Mouse (Mus musculus): Measurements from ENCODE around the gene Sec22b.

Sec22b gene

DNA sequence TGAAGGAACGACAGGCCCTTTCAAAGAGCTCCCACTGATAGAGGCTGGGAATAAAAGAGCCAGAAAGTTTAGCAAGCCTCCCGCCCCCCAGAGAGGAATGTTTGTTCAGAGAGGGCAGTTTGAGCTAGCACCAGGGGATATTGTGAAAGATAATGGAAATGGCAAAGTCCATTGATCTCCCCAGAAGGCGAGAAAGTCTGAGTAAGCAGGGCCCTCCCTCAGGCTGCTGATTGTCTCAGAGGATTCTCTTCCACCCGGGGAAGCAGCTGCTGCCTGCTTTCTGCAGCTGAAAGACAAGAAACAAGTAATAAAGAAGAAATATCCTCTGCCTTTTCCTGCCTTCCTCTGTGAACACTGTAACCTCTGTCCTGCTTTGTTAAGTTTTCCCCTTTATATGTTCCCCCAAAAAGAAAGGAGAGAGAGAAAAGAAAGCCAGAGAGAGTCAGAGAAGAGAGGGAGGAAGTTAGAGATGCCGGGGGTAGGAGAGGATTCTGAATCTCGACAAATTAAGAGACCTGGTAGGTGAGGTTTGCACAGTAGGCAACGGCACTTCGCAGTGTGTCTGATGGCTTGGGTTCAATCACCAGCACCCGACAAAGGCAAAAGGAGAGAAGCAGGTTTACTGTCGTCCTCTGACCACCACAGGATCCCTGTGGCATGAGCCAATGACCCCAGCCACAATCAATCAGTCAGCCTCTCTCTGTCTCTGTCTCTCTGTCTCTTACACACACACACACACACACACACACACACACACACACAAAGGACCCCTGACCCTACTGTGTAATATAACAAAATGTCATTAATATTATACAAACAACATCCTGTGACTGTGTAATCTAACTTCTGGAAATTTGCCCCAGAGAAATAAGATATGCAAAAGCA lies 38.9 kb downstream of the Sec22b start:
- CTCF ChIA-PET: interaction anchor here (0.7 kb wide), 1 partner anchor 72 kb away, joined by 9 read pairs; no protein-coding TSS in a partner anchor

DNA sequence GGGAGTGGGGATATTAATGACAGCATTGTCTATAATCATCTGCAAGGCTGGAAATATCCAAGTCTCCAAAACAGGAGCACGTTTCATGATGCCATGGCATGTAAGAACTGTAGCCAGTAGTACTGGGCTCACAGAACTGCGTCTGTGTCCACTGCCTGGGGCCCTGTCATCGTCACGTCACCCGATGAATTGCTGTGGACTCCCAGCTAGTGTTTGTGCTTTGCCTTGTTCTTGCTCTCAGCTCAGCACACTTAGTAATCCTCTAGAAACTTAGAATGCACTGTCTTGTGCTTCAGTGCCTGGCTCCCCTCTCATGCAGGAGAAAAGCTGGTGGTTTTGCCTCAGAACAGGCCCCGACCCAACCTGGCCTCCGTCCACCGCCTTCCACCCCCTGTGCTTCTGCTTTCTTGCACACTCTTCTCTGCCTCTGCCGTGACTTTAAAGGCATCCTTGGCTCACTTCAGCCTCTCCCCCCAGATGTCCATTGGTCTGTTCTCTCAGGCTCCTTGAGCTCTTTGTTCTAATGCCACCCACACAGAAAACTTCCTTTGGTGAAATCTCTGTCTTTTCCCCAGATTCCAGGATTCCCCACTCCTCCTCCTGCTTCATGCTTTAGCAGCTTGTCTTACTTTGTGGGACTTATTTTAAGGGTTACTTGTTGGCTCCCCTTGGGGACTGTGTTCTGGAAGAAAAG lies 39.7 kb downstream of the Sec22b start:
- CTCF ChIA-PET: interaction anchor here (0.7 kb wide), 1 partner anchor 71 kb away, joined by 9 read pairs; no protein-coding TSS in a partner anchor

DNA sequence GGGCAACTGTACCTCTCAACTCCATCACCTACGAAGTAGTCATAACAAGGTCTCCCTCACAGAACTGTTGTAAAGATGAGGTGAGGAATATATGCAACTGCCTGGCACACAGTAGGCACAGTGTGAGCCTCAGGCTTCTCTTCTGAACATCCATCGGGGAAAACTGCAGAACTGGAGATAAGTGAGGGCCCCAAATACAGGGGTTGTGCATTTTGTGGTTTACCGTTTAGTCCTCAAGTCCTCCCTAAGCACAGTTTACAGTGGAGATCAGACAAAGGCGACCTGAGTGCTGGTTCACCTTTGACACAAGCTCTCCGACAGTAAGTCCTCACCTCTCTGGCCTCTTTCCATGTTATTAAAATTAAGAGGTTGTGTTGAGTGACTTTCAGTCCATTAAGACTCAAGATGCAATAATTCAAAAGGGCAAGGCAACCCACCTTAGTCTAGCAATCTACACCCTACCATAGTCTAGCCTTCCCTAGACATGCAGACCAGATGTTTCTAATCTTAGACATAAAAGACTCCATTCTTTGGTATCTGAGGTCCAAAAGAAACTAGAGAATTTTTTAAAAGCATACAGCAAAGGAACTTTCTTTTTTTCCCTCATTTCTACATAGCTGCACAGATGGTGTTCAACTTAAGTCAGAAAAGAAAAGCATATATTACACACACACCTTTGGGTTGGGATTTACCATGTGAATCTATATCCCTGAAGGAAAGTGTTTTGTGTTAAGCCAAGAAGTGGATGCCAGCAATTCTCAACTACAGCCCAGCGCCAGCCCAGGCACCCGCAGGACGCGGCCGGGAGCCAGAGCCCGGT lies 40.7 kb downstream of the Sec22b start:
- CTCF ChIA-PET: interaction anchor here (0.6 kb wide), 2 partner anchors 38 to 49 kb away, joined by 3 to 20 read pairs; no protein-coding TSS in a partner anchor

DNA sequence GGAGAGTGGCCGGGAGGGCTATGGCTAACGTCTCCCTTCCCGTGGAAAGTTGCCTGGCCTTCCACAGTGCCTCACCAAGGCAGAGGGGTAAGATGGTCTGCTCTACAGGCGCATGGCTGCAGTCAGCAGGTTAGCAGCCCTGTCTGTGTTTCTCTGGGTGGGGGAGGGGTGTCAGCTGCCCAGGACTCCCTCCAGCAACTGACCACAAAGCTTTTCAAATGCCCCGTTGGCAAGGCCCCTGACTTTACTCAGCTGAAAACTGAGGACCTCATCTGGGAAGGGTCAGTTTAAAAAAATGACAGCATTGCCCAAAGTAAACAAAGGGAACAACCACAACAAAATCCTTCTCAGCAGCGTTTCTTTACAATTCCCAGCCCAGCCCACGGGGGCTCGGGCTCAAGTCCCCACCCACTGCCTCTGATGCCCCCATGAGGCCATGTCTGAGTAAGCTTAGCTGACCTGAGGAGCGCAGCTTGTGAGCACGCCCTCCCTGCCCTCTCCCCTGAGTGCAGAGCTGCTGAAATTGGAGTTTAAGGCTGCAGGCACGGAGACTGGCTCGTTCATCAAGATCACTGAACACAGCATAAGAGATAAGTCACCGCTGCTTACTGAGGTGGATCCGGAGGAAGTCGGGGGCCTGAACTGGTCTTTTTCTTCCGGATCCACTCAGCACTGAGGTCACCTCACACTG lies 41.4 kb downstream of the Sec22b start:
- CTCF ChIA-PET: interaction anchor here (0.6 kb wide), 1 partner anchor 50 kb away, joined by 3 read pairs; no protein-coding TSS in a partner anchor

DNA sequence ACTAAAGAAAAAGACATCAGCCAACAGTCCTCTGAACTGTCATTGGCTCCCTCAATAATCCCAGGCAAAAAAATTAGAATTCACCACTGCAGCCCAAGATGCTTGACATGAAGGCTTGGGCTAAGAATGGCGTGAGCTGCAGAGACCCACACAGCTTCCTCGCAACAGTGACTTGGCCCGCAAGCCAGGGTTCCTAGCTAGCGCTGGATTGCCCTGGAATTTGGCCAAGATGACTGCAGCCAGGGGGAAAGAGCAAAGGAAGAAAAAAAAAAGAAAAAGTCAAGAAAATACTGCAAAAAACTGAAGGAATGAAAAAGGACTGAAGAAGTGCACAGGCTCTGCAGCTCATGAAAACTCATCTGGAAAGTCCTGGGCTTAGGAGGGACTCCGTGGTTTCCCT lies 43.5 kb downstream of the Sec22b start:
- CTCF ChIA-PET: no interaction called here

DNA sequence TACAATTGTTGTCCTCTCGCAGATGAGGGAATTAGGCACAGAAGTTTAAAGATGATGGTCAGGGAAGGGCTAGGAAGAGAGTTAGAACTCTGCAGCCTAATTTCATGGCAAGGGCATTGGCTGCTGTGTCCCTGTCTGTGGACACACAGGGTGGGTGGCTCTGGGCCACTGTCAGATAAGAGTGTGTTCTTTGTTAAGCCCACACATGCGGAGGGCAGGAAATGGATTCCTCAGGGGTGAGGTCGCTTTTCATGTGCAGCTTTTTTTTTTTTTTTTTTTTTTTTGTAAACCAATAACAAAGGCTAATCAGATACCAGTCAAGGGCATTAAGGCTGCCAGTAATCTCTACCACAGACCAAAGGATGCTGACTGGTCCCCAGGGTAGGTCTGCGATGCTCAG lies 45.4 kb downstream of the Sec22b start:
- CTCF ChIA-PET: no interaction called here

DNA sequence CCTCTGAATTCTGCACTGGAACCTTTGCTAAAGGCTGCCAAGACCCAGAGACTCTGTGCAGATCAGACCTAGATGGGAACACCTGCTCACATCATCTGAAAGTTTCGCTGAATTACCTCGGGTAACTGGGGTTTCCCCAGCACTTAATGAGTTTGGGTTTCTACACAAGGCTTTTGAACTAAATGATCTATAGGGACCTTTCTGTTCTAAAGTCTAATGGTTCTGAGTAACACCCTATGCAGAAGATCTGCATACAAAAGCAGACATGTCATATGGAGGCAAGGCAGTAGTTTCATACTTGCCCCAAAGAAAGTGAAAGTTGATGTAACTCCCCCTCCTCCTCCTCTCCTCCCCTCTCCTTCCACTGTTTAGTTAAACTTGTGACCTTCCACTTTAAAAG lies 47.5 kb downstream of the Sec22b start:
- CTCF ChIA-PET: interaction anchor here (0.7 kb wide), 1 partner anchor 129 kb away, joined by 5 read pairs; no protein-coding TSS in a partner anchor

DNA sequence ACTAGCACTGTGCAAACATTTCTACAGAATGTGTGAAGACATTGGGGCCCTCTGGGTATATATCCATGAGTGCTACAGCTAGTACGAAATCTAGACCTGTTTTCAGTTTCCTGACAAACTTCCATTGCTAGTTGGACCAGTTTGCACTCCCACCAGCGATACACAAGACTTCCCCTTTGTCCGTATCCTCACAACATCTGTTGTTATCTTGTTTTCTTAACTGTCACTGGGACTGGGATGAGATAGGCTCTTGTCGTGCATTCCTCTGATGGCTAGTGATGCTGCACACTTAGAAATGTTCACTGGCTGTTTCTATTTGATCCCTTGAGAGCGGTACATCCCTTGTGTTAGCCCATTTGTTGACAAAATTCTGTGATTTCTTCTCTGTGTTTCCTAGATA lies 49.0 kb downstream of the Sec22b start:
- CTCF ChIA-PET: no interaction called here

DNA sequence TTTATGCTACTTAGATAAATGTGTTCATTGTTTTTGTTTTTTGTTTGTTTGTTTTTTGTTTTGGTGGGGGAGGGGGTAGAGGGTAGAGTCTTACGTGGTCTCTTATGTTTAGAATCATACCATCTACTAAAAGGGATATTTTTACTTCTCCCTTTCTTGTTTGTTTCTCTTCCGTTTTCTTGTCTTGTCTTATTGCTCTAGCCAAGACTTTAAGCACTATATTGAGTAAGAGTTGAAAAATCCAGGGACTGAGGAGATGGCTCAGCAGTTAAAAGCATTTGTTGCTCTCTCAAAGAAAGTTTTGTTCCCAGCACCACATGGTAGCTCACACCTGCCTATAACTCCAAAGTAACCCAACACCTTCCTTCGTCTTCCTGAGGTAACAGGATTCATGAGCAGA lies 50.1 kb downstream of the Sec22b start:
- CTCF ChIA-PET: interaction anchor here (0.7 kb wide), 1 partner anchor 93 kb away, joined by 4 read pairs; no protein-coding TSS in a partner anchor

DNA sequence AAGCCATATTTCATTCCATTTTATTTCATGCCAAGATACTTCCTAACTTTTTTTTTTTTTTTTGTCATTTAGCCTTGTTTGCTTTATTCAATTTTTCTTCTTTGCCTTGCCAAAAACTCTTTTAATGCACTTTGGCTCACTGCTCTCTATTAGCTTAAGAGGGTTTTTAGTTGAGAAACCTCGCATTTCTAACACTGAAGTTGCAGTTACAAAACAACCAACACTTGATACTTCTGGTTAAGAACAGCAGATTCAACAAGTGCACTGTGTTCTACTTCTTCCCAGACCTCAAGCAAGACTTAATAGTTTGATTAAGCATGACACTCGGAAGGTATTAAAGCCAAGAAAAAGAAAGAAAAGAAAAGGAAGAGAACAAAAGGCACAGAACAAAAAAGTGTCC lies 52.2 kb downstream of the Sec22b start:
- CTCF ChIA-PET: no interaction called here

DNA sequence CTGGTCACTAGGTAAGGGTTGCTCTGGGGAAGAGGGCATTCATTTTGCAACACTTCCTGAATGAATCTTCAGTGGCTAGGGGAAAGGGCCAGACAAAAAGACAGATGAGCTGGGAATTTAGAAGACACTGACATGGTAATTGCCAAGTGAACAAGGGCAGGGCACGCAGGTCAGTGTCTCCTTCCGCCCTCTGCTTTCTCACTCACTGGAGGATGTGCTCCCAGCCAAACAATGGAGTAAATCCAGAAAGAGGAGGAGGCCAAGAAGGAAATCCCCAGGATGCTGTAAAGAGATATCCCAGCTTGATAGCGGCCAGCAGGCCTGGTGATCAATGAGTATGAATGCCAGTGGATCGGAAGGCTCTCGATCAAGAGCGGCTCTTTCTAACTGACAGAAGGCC lies 55.3 kb downstream of the Sec22b start:
- CTCF ChIA-PET: interaction anchor here (0.6 to 0.7 kb wide), 2 partner anchors 46 to 83 kb away, joined by 3 to 6 read pairs; no protein-coding TSS in a partner anchor

DNA sequence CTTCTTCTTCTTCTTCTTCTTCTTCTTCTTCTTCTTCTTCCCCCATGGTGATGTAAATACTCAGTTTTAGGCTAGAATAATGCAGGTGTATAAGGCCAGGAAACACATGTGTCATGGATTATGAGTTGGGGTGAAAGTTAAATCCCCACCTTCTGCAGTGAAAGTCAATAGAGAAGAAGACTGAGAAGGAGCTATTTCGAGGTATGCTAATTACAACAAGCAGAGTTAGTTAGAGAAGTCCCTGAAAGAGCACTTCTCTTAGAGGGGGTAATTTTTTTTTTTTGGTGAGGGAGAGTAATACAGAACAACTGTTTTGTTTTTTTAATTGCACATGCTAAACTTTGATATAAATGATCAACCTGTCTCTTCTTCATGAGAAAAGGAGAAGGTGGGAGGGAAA lies 55.9 kb downstream of the Sec22b start:
- CTCF ChIA-PET: interaction anchor here (0.6 to 0.7 kb wide), 2 partner anchors 23 to 45 kb away, joined by 3 to 16 read pairs; no protein-coding TSS in a partner anchor

DNA sequence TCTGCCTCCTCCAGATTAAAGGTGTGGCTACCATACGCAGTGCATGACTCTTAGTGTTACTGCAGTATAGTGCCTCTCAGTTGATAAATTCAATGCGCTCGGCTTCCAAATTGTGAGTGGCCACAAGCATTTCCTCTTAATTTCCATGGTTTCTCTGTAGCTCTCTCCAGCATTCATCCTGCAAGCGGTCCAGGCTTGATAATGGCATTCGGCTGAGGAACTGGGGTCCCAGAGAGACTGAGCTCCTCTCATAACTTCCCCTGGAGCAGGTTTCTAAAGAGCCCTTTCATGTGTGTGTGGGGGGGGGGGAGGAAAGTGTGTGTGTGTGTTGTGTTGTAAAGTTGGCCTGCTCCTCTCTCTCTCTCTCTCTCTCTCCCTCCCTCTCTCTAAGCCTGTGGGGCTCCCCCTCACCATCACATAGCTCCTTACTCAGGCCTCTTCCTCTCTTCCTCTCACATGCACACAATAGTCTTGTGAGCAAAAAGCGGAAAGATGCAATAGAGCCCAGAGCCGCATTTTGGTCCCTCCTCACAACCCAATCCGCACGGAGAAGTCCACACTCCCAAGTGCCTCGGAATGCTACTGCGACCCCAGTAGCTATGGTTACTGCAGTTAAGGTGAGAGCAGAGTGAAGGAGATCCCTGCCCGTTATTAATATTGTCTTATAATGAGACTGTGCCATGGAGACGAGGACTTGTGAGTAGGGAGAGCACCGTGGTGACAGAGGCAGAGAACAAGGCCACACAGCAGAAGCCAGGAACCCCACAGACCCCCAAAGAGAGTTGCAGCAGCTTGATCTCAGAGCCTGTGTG lies 60.0 kb downstream of the Sec22b start:
- CTCF ChIA-PET: no interaction called here

DNA sequence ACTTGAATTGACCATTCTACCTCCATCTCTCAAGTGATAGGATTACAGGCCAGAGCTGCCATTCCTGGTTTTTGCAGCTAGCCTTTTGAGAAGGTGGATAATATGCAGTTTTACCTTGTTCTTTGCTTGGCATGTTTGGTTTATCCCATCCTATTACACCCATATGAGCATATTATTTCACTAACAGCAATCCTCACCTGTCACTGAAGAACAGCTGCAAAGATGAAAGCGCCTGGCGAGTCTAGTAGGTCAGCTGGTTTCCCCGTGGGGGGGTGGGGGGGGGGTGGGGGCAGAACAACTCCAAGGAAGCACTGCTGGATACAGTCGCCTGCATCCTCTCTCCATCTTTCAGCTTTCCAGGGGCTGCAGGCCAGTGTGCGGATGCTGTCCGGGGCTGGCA lies 61.0 kb downstream of the Sec22b start:
- CTCF ChIA-PET: interaction anchor here (1.2 kb wide), 1 partner anchor 91 kb away, joined by 3 read pairs; no protein-coding TSS in a partner anchor

DNA sequence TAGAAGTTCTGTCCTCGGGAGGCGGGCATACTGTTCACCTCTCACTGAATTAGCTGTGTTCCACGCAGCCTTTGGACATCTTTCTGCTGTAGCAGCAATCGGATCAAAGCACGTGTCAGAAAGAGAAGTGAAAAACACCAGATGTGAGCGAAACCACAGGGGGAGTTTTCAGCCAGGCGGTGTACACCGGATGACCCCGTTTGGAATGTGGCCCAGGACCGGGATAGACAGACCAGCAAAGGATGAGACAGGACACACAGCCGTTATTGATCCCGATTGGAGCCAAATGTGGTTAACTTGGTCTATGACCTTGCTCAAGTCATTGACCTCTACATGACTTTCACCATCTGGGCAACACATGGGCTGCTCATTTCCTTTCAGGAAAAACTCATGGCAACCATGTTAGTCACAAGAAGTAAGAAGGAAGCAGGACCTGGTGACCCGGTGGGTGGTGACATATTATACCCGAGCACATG lies 63.9 kb downstream of the Sec22b start:
- CTCF ChIA-PET: interaction anchor here (0.7 to 1.0 kb wide), 2 partner anchors 10 to 49 kb away, joined by 3 to 15 read pairs; no protein-coding TSS in a partner anchor

DNA sequence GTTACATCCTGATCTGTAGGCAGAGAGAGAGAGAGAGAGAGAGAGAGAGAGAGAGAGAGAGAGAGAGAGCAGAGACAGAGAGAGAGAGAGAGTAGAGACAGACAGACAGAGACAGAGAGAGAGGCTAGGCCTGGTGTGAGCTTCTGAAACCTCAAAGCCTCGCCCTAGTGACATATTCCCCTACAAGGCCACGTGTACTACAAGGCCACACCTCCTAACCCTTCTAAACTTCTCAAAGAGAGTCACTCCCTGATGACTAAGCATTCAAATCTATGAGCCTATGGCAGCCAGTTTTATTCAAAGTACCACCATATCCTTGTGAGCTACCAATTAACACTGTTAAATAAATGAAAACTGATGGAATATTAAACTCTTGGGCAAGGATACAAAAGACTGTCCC lies 66.6 kb downstream of the Sec22b start:
- CTCF ChIA-PET: no interaction called here

DNA sequence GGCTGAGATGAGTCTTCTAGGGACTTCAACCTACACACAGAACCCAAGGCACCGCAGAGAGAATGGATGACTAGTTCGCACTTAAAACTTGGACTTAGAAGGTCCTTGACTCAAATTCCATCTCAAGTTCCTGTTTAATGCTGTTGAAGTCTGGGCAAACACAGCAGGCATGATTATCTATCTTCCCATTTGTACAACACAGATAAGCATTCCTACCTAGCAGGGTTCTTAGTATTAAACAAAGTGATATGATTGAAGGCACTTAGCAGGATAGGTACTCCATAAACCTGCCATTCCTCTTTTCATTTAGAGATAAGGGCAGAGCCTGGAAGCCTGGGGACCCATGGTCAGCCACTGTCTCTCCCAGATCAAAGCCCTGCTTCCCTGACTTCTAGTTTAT lies 67.2 kb downstream of the Sec22b start:
- CTCF ChIA-PET: no interaction called here

DNA sequence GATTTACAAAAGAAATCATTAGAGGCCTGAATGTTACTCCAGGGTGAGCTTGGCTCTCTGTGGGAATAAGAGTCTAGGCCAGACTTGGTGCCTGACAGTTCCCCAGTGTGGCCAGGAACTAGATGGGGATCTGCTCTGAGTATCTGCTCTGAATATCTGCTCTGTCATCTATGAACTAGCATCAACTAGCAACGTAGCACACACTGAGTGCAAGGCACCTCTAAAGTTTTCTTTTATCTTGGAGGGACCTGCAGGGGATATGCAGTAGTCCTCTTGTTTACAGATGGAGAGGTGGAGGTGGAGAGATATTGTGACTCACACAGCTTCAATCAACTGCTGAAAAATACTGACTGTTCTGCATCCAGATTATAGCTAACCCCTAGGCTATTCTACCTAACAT lies 68.0 kb downstream of the Sec22b start:
- CTCF ChIA-PET: no interaction called here

DNA sequence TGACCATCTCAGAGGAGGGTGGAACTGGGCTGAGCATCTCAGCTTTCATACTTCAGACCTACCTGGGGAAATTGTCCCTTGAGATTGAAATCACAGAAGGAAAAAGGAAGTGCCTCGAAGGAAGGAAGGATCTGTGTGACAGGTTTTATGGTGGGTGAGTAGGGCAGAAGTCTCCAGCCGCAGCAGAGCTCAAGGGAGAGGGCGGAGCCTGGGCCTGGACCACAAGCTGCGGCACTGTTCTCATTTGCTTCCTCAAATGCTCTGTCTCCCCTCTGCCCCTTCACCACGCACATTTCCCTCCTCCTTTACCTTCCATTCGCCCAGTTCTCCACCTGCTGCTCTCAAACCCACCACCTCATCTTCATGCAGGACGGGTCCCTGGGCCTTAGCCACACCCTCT lies 70.1 kb downstream of the Sec22b start:
- CTCF ChIA-PET: interaction anchor here (0.6 kb wide), 1 partner anchor 37 kb away, joined by 8 read pairs; no protein-coding TSS in a partner anchor

DNA sequence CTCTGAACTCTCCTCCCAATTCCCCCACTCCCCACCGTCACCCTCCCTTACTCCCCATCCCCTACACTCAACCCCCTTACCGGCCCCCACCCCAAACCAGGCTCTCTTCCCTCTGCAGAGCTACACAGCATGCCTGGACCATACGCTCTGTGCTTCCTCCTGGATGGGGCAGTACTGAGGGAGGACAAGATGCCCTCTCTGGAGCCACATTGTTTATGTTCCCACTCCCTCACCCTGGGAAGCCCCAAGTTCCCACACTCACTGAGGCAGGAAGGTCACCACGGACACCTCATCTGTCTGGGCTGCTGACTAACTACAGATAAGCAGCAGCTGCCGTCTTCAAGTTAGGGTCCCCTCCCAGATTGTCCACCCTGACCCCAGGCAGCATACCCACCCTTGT lies 71.2 kb downstream of the Sec22b start:
- CTCF ChIA-PET: no interaction called here

Measured in spleen, embryonic (tissue).